Comparison of ENCODE assay signal across 33 mouse cellular contexts in the genomic region with DNA sequence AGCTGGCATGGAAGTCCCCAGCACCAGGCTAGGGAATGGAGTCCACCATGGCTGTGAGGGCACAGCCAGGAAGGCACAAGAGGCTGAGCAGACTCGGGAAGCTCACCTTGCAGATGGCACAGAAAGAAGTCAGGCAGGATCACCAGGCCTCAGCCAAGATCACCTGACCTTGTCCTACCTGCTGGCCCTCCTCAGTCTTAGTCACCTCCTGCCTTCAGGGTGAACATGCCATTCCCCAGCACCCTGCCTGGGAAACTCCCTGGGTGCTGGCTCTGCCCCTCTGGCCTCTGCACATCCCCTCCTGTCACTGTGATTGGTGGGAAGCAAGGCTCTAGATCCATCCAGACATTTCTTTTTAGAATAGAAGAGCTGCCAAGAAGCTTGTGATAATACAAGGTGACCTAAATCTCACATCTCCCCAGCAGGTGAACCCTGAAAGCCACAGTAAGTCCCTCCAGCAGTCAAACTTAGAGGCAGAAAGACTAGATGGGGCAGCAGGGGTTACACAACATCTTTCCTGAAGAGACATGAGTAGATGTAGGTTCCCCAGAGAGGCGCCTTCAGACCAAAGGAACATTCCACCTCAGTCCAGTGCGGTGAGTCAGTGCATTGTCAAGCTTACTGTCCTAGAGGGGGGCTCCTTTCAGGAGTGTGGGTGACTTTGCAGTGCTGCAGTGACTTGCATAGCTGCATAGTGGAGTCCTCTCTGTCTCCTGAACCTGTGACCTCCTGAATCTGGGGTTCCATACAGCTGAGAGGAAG. TPM values are rescaled to one million over a fixed set of nuclear protein-coding genes. Genes with fewer than 3 reads are reported as not detected.
DNase-seq lines count a peak whose midpoint lies in the region; ATAC-seq and TF ChIP-seq lines count a peak whose summit lies in the region.
"Had no signal": no experiment of that assay in that cellular context is flagged by ENCODE, and none has a peak within 500 bp of the region (broad histone marks: within the 10 kb centered on the region; RNA-seq: fewer than 3 reads in every experiment).

No protein-coding gene starts in this region.

- intact Hi-C loops in left cerebral cortex, postnatal 4 days (cut with DNase I): no loop called here

- no peak overlapping the region for H3K4me3 ChIP-seq in kidney, adult 2 months (ENCODE audit: insufficient read depth, low read depth, low read length)
- H3K4me3 ChIP-seq: erythroblast, embryonic 14.5 days; forebrain, embryonic 12.5 days; heart, embryonic 10.5 days; heart, embryonic 15.5 days; limb, embryonic 12.5 days; liver, embryonic 15.5 days; midbrain, embryonic 13.5 days; neural tube, embryonic 15.5 days; stomach, embryonic 15.5 days had no signal

- POLR2A ChIA-PET in Patski (lab: Charles Lee): interaction anchor here (0.6 to 1.3 kb wide), 2 partner anchors 13 to 711 kb away, joined by 4 to 11 read pairs; a partner anchor contains a TSS

- peaks cover 9% of the 10 kb centered on the region; the same call in 1 of the 2 replicates for H3K4me1 ChIP-seq in kidney, adult 2 months (ENCODE audit: control insufficient read depth, insufficient read depth, low read length)
- H3K4me1 ChIP-seq: limb, embryonic 12.5 days; liver, embryonic 15.5 days; midbrain, embryonic 13.5 days; neural tube, embryonic 15.5 days; stomach, embryonic 15.5 days had no signal

- peak; percentile 0 for DNase-seq in cerebellum, adult 8-10 months
- DNase-seq in cerebellum, postnatal 25 days: no peak
- DNase-seq in Patski (ENCODE audit: low read depth, low spot score): no peak
- DNase-seq in gastrocnemius, postnatal 4 days (ENCODE audit: low spot score in 2 of 2): no peak
- DNase-seq in kidney, adult 2 months: no peak
- no peak for DNase-seq in left cerebral cortex, postnatal 4 days
- DNase-seq: adrenal gland, adult 2 months; adrenal gland, postnatal 36 days; cerebellum, adult 9-10 months; gastrocnemius, postnatal 10 days; heart, adult 11 months; kidney, postnatal 14 days; layer of hippocampus, adult 9-11 months; lung, embryonic 14.5 days; lung, postnatal 14 days; retina, postnatal 1 day; right cerebral cortex, postnatal 14 days; thymus, adult 18-20 months; thymus, postnatal 36 days had no signal

- no peaks in the 10 kb centered on the region for H3K36me3 ChIP-seq in kidney, adult 2 months (ENCODE audit: control insufficient read depth, insufficient read depth, low read length)
- H3K36me3 ChIP-seq: forebrain, embryonic 12.5 days; heart, embryonic 10.5 days; heart, embryonic 15.5 days; limb, embryonic 12.5 days; liver, embryonic 15.5 days; midbrain, embryonic 13.5 days; neural tube, embryonic 15.5 days; stomach, embryonic 15.5 days had no signal

- no peak for TF ChIP-seq CTCF in Patski (IDR thresholded peaks at IDR 0.05)
- TF ChIP-seq CTCF in kidney, adult 2 months (conservative IDR thresholded peaks at IDR 0.05; ENCODE audit: insufficient read depth, insufficient read length, low read depth, low read length): no peak

- no peaks in the 10 kb centered on the region for H3K27me3 ChIP-seq in Patski
- H3K27me3 ChIP-seq in kidney, adult 2 months (replicated peaks; ENCODE audit: control insufficient read depth, insufficient read depth, low read length): no peaks in the 10 kb centered on the region
- H3K27me3 ChIP-seq: heart, embryonic 15.5 days; limb, embryonic 12.5 days; neural tube, embryonic 15.5 days; stomach, embryonic 15.5 days had no signal

- ATAC-seq in Patski: peak; percentile 58
- ATAC-seq in megakaryocyte, adult 5-6 weeks (ENCODE audit: poor library complexity, severe bottlenecking): 0 out of 2 replicates have a peak, but pooled peaks have one; percentile 11
- ATAC-seq: activated CD4-positive, CD25-positive, alpha-beta regulatory T cell, adult 4 months; CD4-positive, CD25-positive, alpha-beta regulatory T cell, adult 4 months; hindbrain, postnatal 0 days; intestine, embryonic 16.5 days; midbrain, embryonic 13.5 days had no signal

- in situ Hi-C loops in Patski (cut with MboI; ENCODE audit: low pct_unique_long_range_greater_than_20kb): no loop called here

- WGBS in kidney, adult 2 months: 78% methylated on average over 3 of the region's 3 CpGs

- H3K27ac ChIP-seq in kidney, adult 2 months (ENCODE audit: insufficient read depth, low read depth, low read length): no peak overlapping the region
- H3K27ac ChIP-seq: forebrain, embryonic 12.5 days; heart, embryonic 10.5 days; heart, embryonic 15.5 days; hindbrain, postnatal 0 days; limb, embryonic 12.5 days; liver, embryonic 15.5 days; midbrain, embryonic 13.5 days; neural tube, embryonic 15.5 days; stomach, embryonic 15.5 days had no signal

- CTCF ChIA-PET in Patski (lab: Charles Lee): interaction anchor here (1.4 to 2.7 kb wide), 2 partner anchors 11 to 14 kb away, joined by 4 to 10 read pairs; no protein-coding TSS in a partner anchor

- TF ChIP-seq POLR2A in kidney, adult 2 months (IDR thresholded peaks at IDR 0.05; ENCODE audit: low read depth, low read length): no peak

RNA-seq across cellular contexts. Expression of a gene that starts 13.6 kb away (rescaled TPM):
- 73.4 TPM for polyA plus RNA-seq in Patski (2021)
- 41.0 and 47.8 TPM in 2 replicates for total RNA-seq in megakaryocyte, adult 5-6 weeks (2015)
- 37.9 and 55.4 TPM in 2 replicates for total RNA-seq in megakaryocyte, adult 5-6 weeks (2017)
- total RNA-seq in gastrocnemius, postnatal 4 days (2021): 10 to 100 TPM; 43.2 to 51.8 TPM
- polyA plus RNA-seq in kidney, adult 2 months (2012; rRNA removed): 43.8 and 44.9 TPM in 2 replicates
- total RNA-seq in left cerebral cortex, postnatal 4 days (2021): 10 to 100 TPM; 47.3 to 48.6 TPM

RNA-seq across cellular contexts. Expression of a gene that starts 15.2 kb away (rescaled TPM):
- polyA plus RNA-seq in Patski (2021): 7.7 TPM
- 7.4 and 7.5 TPM in 2 replicates for total RNA-seq in megakaryocyte, adult 5-6 weeks (2015)
- 2.9 and 4.2 TPM in 2 replicates for total RNA-seq in megakaryocyte, adult 5-6 weeks (2017)
- total RNA-seq in gastrocnemius, postnatal 4 days (2021): 1 to 10 TPM; 7.4 to 7.6 TPM
- 15.2 and 16.0 TPM in 2 replicates for polyA plus RNA-seq in kidney, adult 2 months (2012; rRNA removed)
- 1 to 10 TPM; 3.5 to 4.3 TPM for total RNA-seq in left cerebral cortex, postnatal 4 days (2021)
